Mouse (Mus musculus): Measurements from ENCODE around the gene 1600012H06Rik. TPM values are rescaled to one million over a fixed set of nuclear protein-coding genes. Genes with fewer than 3 reads are reported as not detected.
A peak's percentile ranks its signal among the peaks of the same experiment; 100 is the strongest.
"Not testable (repeated sequence)": the region's sequence is repeated elsewhere in the genome, so short reads cannot be mapped to it uniquely, and the experiment has no call there.

Gene 1600012H06Rik
- total RNA-seq, 2 experiments from 2014 or later = 14.7 to 16.8 TPM

DNA sequence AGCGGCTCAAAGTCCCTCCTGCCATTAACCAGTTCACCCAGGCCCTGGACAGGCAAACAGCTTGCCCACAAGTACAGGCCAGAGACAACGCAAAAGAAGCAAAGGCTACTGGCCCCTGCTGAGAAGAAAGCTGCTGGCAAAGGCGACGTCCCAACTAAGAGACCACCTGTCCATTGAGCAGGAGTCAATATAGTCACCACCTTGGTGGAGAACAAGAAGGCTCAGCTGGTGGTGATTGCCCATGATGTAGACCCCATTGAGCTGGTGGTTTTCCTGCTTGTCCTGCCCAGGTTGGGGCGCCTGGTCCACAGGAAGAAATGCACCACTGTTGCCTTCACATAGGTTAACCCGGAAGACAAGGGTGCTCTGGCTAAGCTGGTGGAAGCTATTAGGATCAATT is 803 bp upstream of the 1600012H06Rik start:
- not testable (repeated sequence) for DNase-seq (ENCODE audit: extremely low spot score in 1 of 2, low spot score in 1 of 2)

DNA sequence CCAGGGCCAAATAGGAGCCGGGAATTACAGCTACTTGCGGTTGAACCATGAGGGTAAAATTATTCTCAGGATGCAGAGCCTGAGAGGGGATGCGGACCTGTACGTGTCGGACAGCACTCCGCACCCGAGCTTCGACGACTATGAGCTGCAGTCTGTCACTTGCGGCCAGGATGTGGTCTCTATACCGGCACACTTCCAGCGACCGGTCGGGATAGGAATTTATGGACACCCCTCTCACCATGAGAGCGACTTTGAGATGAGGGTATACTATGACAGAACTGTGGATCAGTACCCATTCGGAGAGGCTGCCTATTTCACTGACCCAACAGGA is 710 bp downstream of the 1600012H06Rik start:
- no peak for DNase-seq (ENCODE audit: extremely low spot score in 1 of 2, low spot score in 1 of 2)

DNA sequence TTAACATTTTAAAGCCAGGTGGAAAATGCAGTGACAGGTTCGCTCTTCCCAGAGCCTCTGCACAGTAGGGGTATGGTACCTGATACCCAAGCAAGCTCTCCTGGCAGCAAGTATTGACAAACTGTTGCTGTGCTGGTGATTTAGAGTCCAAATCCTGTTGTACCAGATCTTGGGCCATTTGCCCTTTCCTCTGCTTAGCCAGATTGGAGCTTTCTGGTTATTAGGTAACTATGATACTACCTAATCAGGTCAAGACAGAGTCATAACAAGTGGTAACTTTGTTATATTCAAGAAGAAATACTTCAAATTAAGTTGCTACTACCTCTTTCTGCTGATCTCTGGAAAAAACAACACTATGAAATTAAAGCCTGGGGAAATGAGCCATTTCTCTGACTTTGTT is 1.6 kb downstream of the 1600012H06Rik start:
- no peak for DNase-seq (ENCODE audit: extremely low spot score in 1 of 2, low spot score in 1 of 2)

DNA sequence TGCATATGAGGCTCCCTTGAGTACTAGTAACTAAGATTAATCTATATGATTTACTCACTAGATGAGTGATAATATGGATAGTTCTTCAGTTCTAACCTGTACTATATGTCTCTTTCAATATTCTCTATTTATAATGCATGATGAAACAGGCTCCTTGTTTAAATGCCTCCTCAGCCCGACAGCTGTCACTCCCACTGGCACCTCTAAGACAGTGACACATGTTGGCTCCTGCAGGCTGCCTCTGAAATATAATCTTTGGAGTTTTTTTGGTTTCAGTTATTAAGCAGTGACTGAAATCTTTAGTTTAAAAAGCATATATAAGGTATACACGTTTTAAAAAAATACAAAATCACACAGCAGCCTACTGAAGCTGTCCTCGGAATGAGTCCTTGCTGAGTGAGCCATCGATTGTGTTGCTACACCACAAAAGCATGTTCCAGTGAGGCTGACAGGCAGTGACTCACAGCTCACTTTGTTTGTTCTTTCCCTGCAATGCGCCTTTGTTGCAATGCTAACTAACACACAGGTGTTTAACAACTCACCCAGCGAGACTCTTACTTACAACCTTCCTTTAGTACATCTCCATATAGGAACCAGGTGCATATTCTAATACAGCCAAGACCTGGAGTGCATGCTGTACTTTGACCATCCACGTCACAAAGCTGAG is 6.3 kb downstream of the 1600012H06Rik start:
- DNase-seq (ENCODE audit: extremely low spot score in 1 of 2, low spot score in 1 of 2) = no peak

- no peak for DNase-seq (ENCODE audit: extremely low spot score in 1 of 2, low spot score in 1 of 2)
Measured at GRCm38 (mm10) chr17:14953452-14953851, 10.5 kb downstream of the 1600012H06Rik start.

DNA sequence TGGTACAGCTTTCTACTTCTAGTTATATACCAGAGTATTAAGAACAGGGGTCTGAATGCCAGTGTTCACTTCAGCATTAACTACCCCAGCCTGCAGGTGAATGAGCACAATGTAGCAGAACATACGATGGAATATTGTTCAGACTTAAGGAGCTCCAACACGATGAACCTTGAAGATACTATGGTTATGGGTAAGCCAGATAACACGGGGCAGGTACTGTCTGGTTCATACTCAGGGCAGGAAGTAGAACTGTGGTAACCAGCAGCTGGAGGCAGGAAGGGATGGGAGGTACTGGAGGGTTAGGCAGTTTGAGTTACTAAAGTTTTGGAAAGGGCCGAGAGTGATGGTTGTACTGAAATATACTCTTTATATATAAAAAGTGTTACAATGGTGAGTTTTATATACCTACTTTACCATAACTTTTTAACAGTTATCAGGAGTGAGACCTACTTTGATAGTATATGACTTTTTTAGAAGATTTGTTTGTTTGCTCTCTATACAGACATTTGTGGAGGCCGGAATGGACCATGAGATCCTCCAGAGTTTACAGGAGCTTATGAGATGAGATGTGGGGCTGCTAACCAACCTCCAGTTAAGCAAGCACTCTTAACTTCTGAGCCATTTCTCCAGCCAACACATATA is 15.8 kb downstream of the 1600012H06Rik start:
- DNase-seq (ENCODE audit: extremely low spot score in 1 of 2, low spot score in 1 of 2) = no peak

DNA sequence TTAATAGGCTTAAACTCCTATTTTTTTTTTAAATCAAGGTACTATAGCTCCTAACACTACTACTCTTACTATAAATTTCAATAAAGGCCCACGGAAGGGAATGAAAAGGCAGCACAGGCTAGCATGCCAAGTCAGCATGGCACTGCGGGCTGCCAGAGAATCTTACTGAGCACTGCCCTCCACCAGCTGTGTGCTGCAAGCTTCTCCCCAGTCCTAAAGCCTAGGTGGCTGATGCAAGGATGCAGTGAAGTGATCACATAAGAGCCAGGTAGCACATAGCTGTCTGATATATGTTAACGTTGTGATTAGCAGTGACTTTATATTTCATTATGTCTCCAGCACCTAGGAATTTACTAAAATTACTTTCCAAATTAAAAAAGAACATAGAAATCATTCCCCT is 17.0 kb downstream of the 1600012H06Rik start:
- DNase-seq (ENCODE audit: extremely low spot score in 1 of 2, low spot score in 1 of 2) = no peak

GRCm38 (mm10) chr17:14960520-14960919 is 17.5 kb downstream of the 1600012H06Rik start:
- no peak for DNase-seq (ENCODE audit: extremely low spot score in 1 of 2, low spot score in 1 of 2)

DNA sequence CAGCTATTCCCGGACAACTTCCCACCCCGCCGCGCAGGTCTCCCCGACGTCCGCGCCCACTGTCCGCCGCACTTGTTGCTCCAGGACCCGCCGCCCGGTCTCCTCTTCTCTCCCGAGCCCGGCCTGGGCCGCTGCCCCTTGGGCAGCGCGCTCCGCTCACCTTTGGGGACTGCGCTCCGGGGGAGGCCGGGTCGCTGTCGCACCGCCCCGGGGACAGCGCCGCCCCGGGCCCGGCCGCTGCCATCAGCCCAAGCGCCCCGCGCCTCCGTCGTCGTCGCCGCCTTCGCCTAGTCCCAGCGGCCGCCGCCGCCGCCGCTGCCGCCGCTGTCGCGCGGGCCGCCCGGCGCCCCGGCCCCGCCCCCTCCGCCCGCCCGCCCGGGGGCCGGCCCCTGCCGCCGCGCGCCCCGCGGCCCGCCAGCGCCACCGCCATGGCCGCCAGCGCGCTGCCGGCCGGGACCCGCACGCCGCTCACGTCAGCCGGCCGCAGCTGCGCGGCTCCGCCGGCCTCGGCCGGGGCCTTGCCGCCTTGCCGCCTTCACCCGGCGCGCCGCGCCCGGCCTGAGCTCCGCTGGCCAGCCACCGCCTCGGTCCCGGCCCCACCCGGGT is 18.1 kb downstream of the 1600012H06Rik start, which contains the start of gene Phf10:
Phf10 (minus strand) TSS at position 323 of the 606 bp plus-strand sequence.
- not testable (repeated sequence) for DNase-seq (ENCODE audit: extremely low spot score in 1 of 2, low spot score in 1 of 2)

DNA sequence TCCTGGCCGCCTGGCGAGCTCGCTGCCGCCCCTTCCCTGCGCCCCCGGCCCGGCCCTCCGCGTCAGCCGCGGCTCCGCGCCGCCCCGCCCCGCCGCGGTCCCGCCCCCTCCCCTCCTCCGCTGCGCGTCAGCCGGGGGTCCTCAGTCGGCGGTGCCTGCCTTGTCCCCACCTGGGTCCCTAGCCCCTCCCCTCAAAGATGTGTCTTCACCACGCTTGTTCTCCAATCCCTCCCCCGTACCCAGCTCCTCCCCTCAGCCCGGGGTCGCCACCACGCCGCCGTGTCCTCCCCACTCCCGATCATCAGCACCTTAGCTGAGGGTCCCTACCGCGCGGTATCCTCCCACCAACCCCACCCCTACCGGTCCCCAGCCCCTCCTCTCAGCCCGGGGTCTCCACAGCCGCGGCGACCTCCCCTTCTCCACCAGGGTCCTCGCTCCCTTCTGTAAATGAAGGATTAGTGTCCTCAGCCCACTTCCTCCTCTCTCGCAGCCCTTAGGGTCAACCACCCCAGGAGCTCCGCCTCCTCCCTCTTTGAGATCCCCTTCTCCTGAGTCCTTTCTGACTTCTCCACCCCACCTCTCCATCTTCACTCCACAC is 18.7 kb downstream of the 1600012H06Rik start:
- DNase-seq (ENCODE audit: extremely low spot score in 1 of 2, low spot score in 1 of 2) = not testable (repeated sequence)

DNA sequence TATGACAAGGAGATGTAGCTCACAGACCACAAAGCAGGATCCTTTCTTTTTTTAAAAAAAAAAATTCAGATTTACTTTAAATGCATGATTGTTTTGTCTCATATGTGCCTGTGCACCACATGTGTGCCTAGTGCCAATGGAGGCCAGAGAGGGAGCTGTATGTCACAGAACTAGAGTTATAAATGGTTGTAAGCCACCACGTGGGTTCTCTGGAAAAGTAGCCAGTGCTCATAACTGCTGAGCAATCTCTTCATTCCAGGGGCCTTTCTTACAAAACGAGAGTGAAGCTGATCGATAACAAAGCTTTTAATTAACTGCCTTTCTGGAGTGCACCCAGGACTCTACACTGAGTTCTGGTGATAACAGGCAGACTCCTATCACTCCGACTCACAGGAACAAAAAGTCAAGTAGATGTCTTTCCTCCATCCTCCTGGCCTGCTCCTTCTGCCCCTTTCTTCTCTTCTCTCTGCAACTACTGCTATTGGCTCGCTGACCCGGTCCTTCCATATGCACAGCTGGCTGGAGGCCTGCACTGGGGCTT is 25.5 kb downstream of the 1600012H06Rik start:
- DNase-seq (ENCODE audit: extremely low spot score in 1 of 2, low spot score in 1 of 2) = not testable (repeated sequence)

GRCm38 (mm10) chr17:14977718-14978361 is 34.9 kb downstream of the 1600012H06Rik start:
- DNase-seq (ENCODE audit: extremely low spot score in 1 of 2, low spot score in 1 of 2) = not testable (repeated sequence)

GRCm38 (mm10) chr17:14978362-14979038 is 35.5 kb downstream of the 1600012H06Rik start, which contains the start of the genes 9030025P20Rik and Gm3417:
9030025P20Rik (plus strand) TSS chr17:14978468.
Gm3417 (minus strand) TSS chr17:14978790.
- DNase-seq (ENCODE audit: extremely low spot score in 1 of 2, low spot score in 1 of 2) = not testable (repeated sequence)

GRCm38 (mm10) chr17:14990116-14990702 is 47.2 kb downstream of the 1600012H06Rik start:
- DNase-seq (ENCODE audit: extremely low spot score in 1 of 2, low spot score in 1 of 2) = peak; percentile 4 to 5

GRCm38 (mm10) chr17:14992522-14993138 is 49.6 kb downstream of the 1600012H06Rik start:
- DNase-seq (ENCODE audit: extremely low spot score in 1 of 2, low spot score in 1 of 2) = not testable (repeated sequence)

- DNase-seq (ENCODE audit: extremely low spot score in 1 of 2, low spot score in 1 of 2) = not testable (repeated sequence)
Measured at GRCm38 (mm10) chr17:14993139-14993832, 50.3 kb downstream of the 1600012H06Rik start.

- not testable (repeated sequence) for DNase-seq (ENCODE audit: extremely low spot score in 1 of 2, low spot score in 1 of 2)
Measured at GRCm38 (mm10) chr17:14994140-14994539, 51.2 kb downstream of the 1600012H06Rik start.

DNA sequence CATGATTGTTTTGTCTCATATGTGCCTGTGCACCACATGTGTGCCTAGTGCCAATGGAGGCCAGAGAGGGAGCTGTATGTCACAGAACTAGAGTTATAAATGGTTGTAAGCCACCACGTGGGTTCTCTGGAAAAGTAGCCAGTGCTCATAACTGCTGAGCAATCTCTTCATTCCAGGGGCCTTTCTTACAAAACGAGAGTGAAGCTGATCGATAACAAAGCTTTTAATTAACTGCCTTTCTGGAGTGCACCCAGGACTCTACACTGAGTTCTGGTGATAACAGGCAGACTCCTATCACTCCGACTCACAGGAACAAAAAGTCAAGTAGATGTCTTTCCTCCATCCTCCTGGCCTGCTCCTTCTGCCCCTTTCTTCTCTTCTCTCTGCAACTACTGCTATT is 57.1 kb downstream of the 1600012H06Rik start:
- not testable (repeated sequence) for DNase-seq (ENCODE audit: extremely low spot score in 1 of 2, low spot score in 1 of 2)
